Mouse (Mus musculus) layer of hippocampus, postnatal 10 days (tissue): ENCODE results near the gene Cdc34b. TPM values are rescaled to one million over a fixed set of nuclear protein-coding genes. Genes with fewer than 3 reads are reported as not detected.

ENCODE experiments used
- DNase-seq, 2 experiments: peaks; one replicate each; pipeline ENCODE4 v3.0.0; 2021; ENCODE audit warnings: low spot score in 2 of 2
- total RNA-seq, 2 experiments: library from RNA; stranded (reverse); gene quantifications; 2 replicates each; pipeline ENCODE4 v1.2.3; 2021

Cdc34b gene
- total RNA-seq, 2 experiments from 2014 or later: 0.65 to 0.71 TPM

- peak; percentile 14 to 29 for DNase-seq
Observed at GRCm38 (mm10) chr11:94732773-94733172, 8.8 kb upstream of the Cdc34b start.

- DNase-seq: no peak
Observed at GRCm38 (mm10) chr11:94735746-94736145, 5.8 kb upstream of the Cdc34b start.

- DNase-seq: no peak
Observed at GRCm38 (mm10) chr11:94752946-94753713, 11.5 kb downstream of the Cdc34b start.

GRCm38 (mm10) chr11:94759916-94760315 lies 18.3 kb downstream of the Cdc34b start:
- no peak for DNase-seq

- no peak for DNase-seq
Observed at GRCm38 (mm10) chr11:94760364-94760763, 18.8 kb downstream of the Cdc34b start.

- DNase-seq: no peak
Observed at GRCm38 (mm10) chr11:94760799-94761198, 19.2 kb downstream of the Cdc34b start.

GRCm38 (mm10) chr11:94762281-94762680 lies 20.7 kb downstream of the Cdc34b start:
- DNase-seq: no peak

GRCm38 (mm10) chr11:94762775-94763174 lies 21.2 kb downstream of the Cdc34b start:
- no peak for DNase-seq

- no peak for DNase-seq
Observed at GRCm38 (mm10) chr11:94767241-94767640, 25.7 kb downstream of the Cdc34b start.

GRCm38 (mm10) chr11:94772363-94773055 lies 30.9 kb downstream of the Cdc34b start:
- no peak for DNase-seq

GRCm38 (mm10) chr11:94773851-94774250 lies 32.3 kb downstream of the Cdc34b start:
- DNase-seq: no peak

GRCm38 (mm10) chr11:94774887-94775497 lies 33.4 kb downstream of the Cdc34b start:
- DNase-seq: no peak

- no peak for DNase-seq
Observed at GRCm38 (mm10) chr11:94782603-94783002, 41.0 kb downstream of the Cdc34b start, which contains the start of gene Tmem92. Tmem92 (minus strand) TSS chr11:94782703.

- peak; percentile 61 to 72 for DNase-seq
Observed at GRCm38 (mm10) chr11:94785247-94785646, 43.7 kb downstream of the Cdc34b start.

- no peak for DNase-seq
Observed at GRCm38 (mm10) chr11:94791700-94792099, 50.1 kb downstream of the Cdc34b start.

Other genes starting within 250 kb of the Cdc34b start
- gene Epn3, start 241.8 kb upstream of the Cdc34b start, total RNA-seq: 1 to 10 TPM; 3.1 to 3.3 TPM
- gene Mycbpap, start 220.0 kb upstream of the Cdc34b start, total RNA-seq: 1 to 10 TPM; 1.3 to 2.7 TPM
- gene Rsad1, start 192.5 kb upstream of the Cdc34b start, total RNA-seq: 10 to 100 TPM; 13.1 to 14.1 TPM
- gene Chad, start 176.7 kb upstream of the Cdc34b start, total RNA-seq: 1 to 10 TPM in 1 of 2 experiments, under 1 TPM in 1; 0.78 to 1.4 TPM
- gene Acsf2, start 139.9 kb upstream of the Cdc34b start, total RNA-seq: 10 to 100 TPM; 21.2 to 21.6 TPM
- gene Lrrc59, start 112.0 kb upstream of the Cdc34b start, total RNA-seq: 10 to 100 TPM; 84.6 to 87.2 TPM
- 10 to 100 TPM; 61.8 to 62.3 TPM for gene Mrpl27, start 88.0 kb upstream of the Cdc34b start, total RNA-seq
- gene Eme1, start 87.8 kb upstream of the Cdc34b start, total RNA-seq: 1 to 10 TPM in 1 of 2 experiments, under 1 TPM in 1; 0.40 to 1.1 TPM
- 10 to 100 TPM; 24.7 to 30.4 TPM for gene Xylt2, start 64.3 kb upstream of the Cdc34b start, total RNA-seq
- not detected for gene Gm11541, start 37.3 kb upstream of the Cdc34b start, total RNA-seq
- gene Tmem92, start 40.9 kb downstream of the Cdc34b start, total RNA-seq: not detected
- 10 to 100 TPM; 60.6 to 66.1 TPM for gene Col1a1, start 194.4 kb downstream of the Cdc34b start, total RNA-seq
- gene Hils1, start 225.8 kb downstream of the Cdc34b start, total RNA-seq: not detected
- gene Sgca, start 234.5 kb downstream of the Cdc34b start, total RNA-seq: under 1 TPM; 0.66 to 0.78 TPM
- gene Ppp1r9b, start 249.3 kb downstream of the Cdc34b start, total RNA-seq: 100 to 1,000 TPM; 501 TPM